In genomic region chr5:150220333-150220732, GRCm38 (mm10) we compare ENCODE assay signal across 8 mouse cellular contexts.
A peak's percentile ranks its signal among the peaks of the same experiment; 100 is the strongest.
DNase-seq lines count a peak whose midpoint lies in the region; ATAC-seq lines count a peak whose summit lies in the region.

No protein-coding gene starts in this region.

- no peak for DNase-seq in frontal cortex, postnatal 14 days (ENCODE audit: low spot score in 2 of 2)
- DNase-seq in midbrain, embryonic 10.5 days (ENCODE audit: low spot score): peak; percentile 41
- peak; percentile 26 for DNase-seq in c-Kit-positive CD71-positive TER-119-positive erythroid progenitor cells, embryonic 14.5 days (ENCODE audit: low spot score)
- peak; percentile 50 for DNase-seq in lung, postnatal 10 days
- DNase-seq in thymus, postnatal 14 days: peak; percentile 58
- DNase-seq in urinary bladder, postnatal 14 days (ENCODE audit: low spot score): no peak

- no peaks in the 10 kb centered on the region for H3K4me1 ChIP-seq in midbrain, embryonic 10.5 days
- H3K4me1 ChIP-seq in midbrain, embryonic 16.5 days (ENCODE audit: control insufficient read depth, insufficient read depth, low read length): no peaks in the 10 kb centered on the region

- no peak overlapping the region for H3K27ac ChIP-seq in midbrain, embryonic 10.5 days (replicated peaks)
- no peak overlapping the region for H3K27ac ChIP-seq in midbrain, embryonic 16.5 days (ENCODE audit: low read length)

- no peaks in the 10 kb centered on the region for H3K36me3 ChIP-seq in midbrain, embryonic 10.5 days
- no peaks in the 10 kb centered on the region for H3K36me3 ChIP-seq in midbrain, embryonic 16.5 days (ENCODE audit: control insufficient read depth, insufficient read depth, low read length)

- H3K9ac ChIP-seq in midbrain, embryonic 16.5 days (ENCODE audit: low read depth, low read length): no peak overlapping the region

- peak; percentile 44; the same call in 1 of the 2 replicates for ATAC-seq in frontal cortex, adult (ENCODE audit: low TSS enrichment)
- no peak for ATAC-seq in midbrain, embryonic 16.5 days

- no peak overlapping the region for H3K4me2 ChIP-seq in midbrain, embryonic 16.5 days (ENCODE audit: low read length)

- H3K27me3 ChIP-seq in midbrain, embryonic 10.5 days (ENCODE audit: low read depth, poor library complexity, severe bottlenecking): no peaks in the 10 kb centered on the region
- no peaks in the 10 kb centered on the region for H3K27me3 ChIP-seq in midbrain, embryonic 16.5 days (ENCODE audit: control insufficient read depth, insufficient read depth, low read depth, low read length)

- H3K4me3 ChIP-seq in midbrain, embryonic 10.5 days: no peak overlapping the region
- H3K4me3 ChIP-seq in midbrain, embryonic 16.5 days (ENCODE audit: low read depth, low read length): no peak overlapping the region

- WGBS in midbrain, embryonic 10.5 days: 42% methylated on average over 7 of the region's 7 CpGs
- 43% methylated on average over 7 of the region's 7 CpGs for WGBS in midbrain, embryonic 16.5 days

- no peaks in the 10 kb centered on the region for H3K9me3 ChIP-seq in midbrain, embryonic 10.5 days (replicated peaks)
- H3K9me3 ChIP-seq in midbrain, embryonic 16.5 days (replicated peaks; ENCODE audit: control insufficient read depth, low read length, poor library complexity, severe bottlenecking): 0 out of 2 replicates have a peak, but pooled peaks cover 2% of the 10 kb centered on the region

Comparison
In these comparisons a context has a peak if more than half of its experiments do, and no peak if none do; other contexts are left out.
1. DNase-seq: peak in midbrain, embryonic 10.5 days (single experiment), c-Kit-positive CD71-positive TER-119-positive erythroid progenitor cells, embryonic 14.5 days (single experiment), lung, postnatal 10 days (single experiment) and thymus, postnatal 14 days (single experiment); none in frontal cortex, postnatal 14 days (0 of 2) and urinary bladder, postnatal 14 days (single experiment).